ENCODE assay signal across 9 mouse cellular contexts in genomic region chr17:14640351-14641115, GRCm38 (mm10). TPM values are rescaled to one million over a fixed set of nuclear protein-coding genes. Genes with fewer than 3 reads are reported as not detected.
A peak's percentile ranks its signal among the peaks of the same experiment; 100 is the strongest.
DNase-seq lines count a peak whose midpoint lies in the region; ATAC-seq and TF ChIP-seq lines count a peak whose summit lies in the region.
"Had no signal": no experiment of that assay in that cellular context is flagged by ENCODE, and none has a peak within 500 bp of the region (broad histone marks: within the 10 kb centered on the region; RNA-seq: fewer than 3 reads in every experiment).

No protein-coding gene starts in this region.

- H3K4me2 ChIP-seq in hindbrain, postnatal 0 days (ENCODE audit: low read depth, low read length), result no peak overlapping the region
- no peak overlapping the region for H3K4me2 ChIP-seq in hindbrain, embryonic 11.5 days (replicated peaks; ENCODE audit: low read depth, low read length)
- H3K4me2 ChIP-seq: neural tube, embryonic 12.5 days had no signal

- no peak for TF ChIP-seq CTCF in hindbrain, postnatal 0 days (IDR thresholded peaks at IDR 0.05; ENCODE audit: low read depth)
- no peak for TF ChIP-seq CTCF in left cerebral cortex, adult 2 months (IDR thresholded peaks at IDR 0.05)

- H3K36me3 ChIP-seq in hindbrain, postnatal 0 days (ENCODE audit: insufficient read depth, low read length), result no peaks in the 10 kb centered on the region
- no peaks in the 10 kb centered on the region for H3K36me3 ChIP-seq in hindbrain, embryonic 11.5 days (ENCODE audit: control insufficient read depth, insufficient read depth, low read length)
- H3K36me3 ChIP-seq: neural tube, embryonic 12.5 days had no signal

- no peak overlapping the region for H3K4me3 ChIP-seq in hindbrain, postnatal 0 days (ENCODE audit: low read length)
- H3K4me3 ChIP-seq in hindbrain, embryonic 11.5 days (ENCODE audit: low read depth, low read length), result no peak overlapping the region
- no peak overlapping the region for H3K4me3 ChIP-seq in left cerebral cortex, adult 2 months
- H3K4me3 ChIP-seq: neural tube, embryonic 12.5 days had no signal

- H3K9ac ChIP-seq in hindbrain, postnatal 0 days (replicated peaks; ENCODE audit: low read length), result no peak overlapping the region
- H3K9ac ChIP-seq in hindbrain, embryonic 11.5 days (ENCODE audit: low read depth, low read length), result no peak overlapping the region
- H3K9ac ChIP-seq: neural tube, embryonic 12.5 days had no signal

- H3K9me3 ChIP-seq in hindbrain, postnatal 0 days (ENCODE audit: low read length), result no peaks in the 10 kb centered on the region
- H3K9me3 ChIP-seq in hindbrain, embryonic 11.5 days (ENCODE audit: control insufficient read depth, low read length), result no peaks in the 10 kb centered on the region
- H3K9me3 ChIP-seq: neural tube, embryonic 12.5 days had no signal

- intact Hi-C loops in left cerebral cortex, adult 2 months (cut with DNase I), result no loop called here

- DNase-seq in hindbrain, postnatal 0 days (ENCODE audit: low spot score), result peak; percentile 4
- no peak for DNase-seq in hindbrain, embryonic 11.5 days (ENCODE audit: low spot score)
- DNase-seq in heart, adult 8-10 months (ENCODE audit: low spot score), result peak; percentile 38
- DNase-seq in kidney, postnatal 10 days, result peak; percentile 88
- peak; percentile 55 for DNase-seq in ovary, postnatal 36 days (ENCODE audit: low spot score)
- DNase-seq in c-Kit-positive CD71-positive TER-119-positive erythroid progenitor cells, embryonic 14.5 days (ENCODE audit: low spot score), result no peak
- DNase-seq in left cerebral cortex, adult 2 months (ENCODE audit: extremely low spot score in 1 of 2, low spot score in 2 of 2), result no peak
- no peak for DNase-seq in thymus, postnatal 4 days

- H3K27me3 ChIP-seq in hindbrain, postnatal 0 days (ENCODE audit: insufficient read depth, low read length), result no peaks in the 10 kb centered on the region
- H3K27me3 ChIP-seq in hindbrain, embryonic 11.5 days (ENCODE audit: control insufficient read depth, insufficient read depth, low read length), result no peaks in the 10 kb centered on the region
- H3K27me3 ChIP-seq: neural tube, embryonic 12.5 days had no signal

- H3K27ac ChIP-seq in hindbrain, postnatal 0 days, result no peak overlapping the region
- no peak overlapping the region for H3K27ac ChIP-seq in hindbrain, embryonic 11.5 days (ENCODE audit: low read depth, low read length)
- H3K27ac ChIP-seq in left cerebral cortex, adult 2 months, result no peak overlapping the region
- H3K27ac ChIP-seq: neural tube, embryonic 12.5 days had no signal

- no peaks in the 10 kb centered on the region for H3K4me1 ChIP-seq in hindbrain, postnatal 0 days (ENCODE audit: insufficient read depth, low read length)
- no peaks in the 10 kb centered on the region for H3K4me1 ChIP-seq in hindbrain, embryonic 11.5 days (replicated peaks; ENCODE audit: control insufficient read depth, insufficient read depth, low read length)
- H3K4me1 ChIP-seq: neural tube, embryonic 12.5 days had no signal

- no peak for ATAC-seq in hindbrain, postnatal 0 days
- ATAC-seq in hindbrain, embryonic 11.5 days (ENCODE audit: low FRiP score), result no peak

- 74% methylated on average over 15 of the region's 15 CpGs for WGBS in hindbrain, postnatal 0 days
- WGBS in hindbrain, embryonic 11.5 days, result 85% methylated on average over 15 of the region's 15 CpGs

RNA-seq across cellular contexts. Expression of gene Thbs2, which starts 53.5 kb away (rescaled TPM):
- 9.8 and 10.8 TPM in 2 replicates for total RNA-seq in hindbrain, postnatal 0 days (2014; rRNA removed)
- 5.1 and 5.5 TPM in 2 replicates for polyA plus RNA-seq in hindbrain, postnatal 0 days (2015; fragmentation: Nextera tagmentation; extraction: Ambion mirVana)
- 7.9 and 8.0 TPM in 2 replicates for polyA plus RNA-seq in hindbrain, embryonic 11.5 days (2014; fragmentation: Nextera tagmentation; extraction: Ambion mirVana)
- 10 to 100 TPM; 11.8 to 17.1 (median 14.4) TPM for total RNA-seq in heart, adult 8-10 months (2022)
- total RNA-seq in left cerebral cortex, adult 2 months (2021), result 1 to 10 TPM; 4.2 to 4.6 TPM

Comparison
In these comparisons a context has a peak if more than half of its experiments do, and no peak if none do; other contexts are left out.
1. DNase-seq: peak in hindbrain, postnatal 0 days (single experiment), heart, adult 8-10 months (single experiment), kidney, postnatal 10 days (single experiment) and ovary, postnatal 36 days (single experiment); none in hindbrain, embryonic 11.5 days (single experiment), c-Kit-positive CD71-positive TER-119-positive erythroid progenitor cells, embryonic 14.5 days (single experiment), left cerebral cortex, adult 2 months (0 of 2) and thymus, postnatal 4 days (single experiment).